Mouse (Mus musculus) T-helper 1 cell (primary cell): ENCODE results near the gene Stam.
"Not testable (repeated sequence)": the region's sequence is repeated elsewhere in the genome, so short reads cannot be mapped to it uniquely, and the experiment has no call there.

Experiments used
- in situ Hi-C: fragments of 300-600 bp; cut with MboI, MseI; formaldehyde crosslinking; loops from one replicate; pipeline ENCODE4 v1.15.1; 2025; ENCODE audit warnings: high pct_unique_total_duplicates

The Stam gene

DNA sequence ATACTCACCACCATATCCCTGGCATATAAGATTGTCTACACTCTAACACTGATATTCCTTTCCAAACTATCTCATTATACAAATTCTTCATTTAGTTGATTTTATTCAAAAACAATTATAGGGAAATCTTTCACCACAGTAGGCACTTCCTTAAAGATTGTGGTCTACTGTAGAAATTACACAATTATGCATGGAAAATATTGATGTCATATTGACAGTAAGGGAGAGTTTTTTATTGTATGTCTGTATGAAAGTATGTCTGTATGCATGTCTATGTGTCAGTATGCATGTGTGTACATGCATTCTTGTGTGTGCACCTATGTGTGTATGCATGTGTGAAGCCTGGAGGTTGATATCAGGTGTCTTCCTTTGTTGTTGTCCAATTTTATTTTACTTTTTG is 110.5 kb downstream of the Stam start:
- in situ Hi-C loops = no loop called here

DNA sequence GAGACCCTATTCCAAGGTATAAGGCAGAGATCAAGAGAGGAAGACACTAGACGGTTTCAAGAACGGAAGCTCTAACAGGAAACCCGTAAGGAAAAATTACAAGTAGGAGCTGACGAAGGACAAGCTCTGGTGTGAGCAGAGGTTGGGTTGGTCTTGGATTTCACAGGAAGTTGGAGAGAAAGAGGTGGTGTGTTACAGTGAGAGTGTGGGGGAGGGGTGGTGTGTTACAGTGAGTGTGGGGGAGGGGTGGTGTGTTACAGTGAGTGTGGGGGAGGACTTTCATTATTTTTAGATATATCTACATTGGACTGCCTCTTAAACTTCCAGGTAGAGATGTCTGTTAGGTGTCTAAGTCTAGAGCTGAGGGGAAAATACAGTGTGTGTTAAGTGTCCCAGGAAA is 116.8 kb downstream of the Stam start:
- in situ Hi-C loops = no loop called here

GRCm38 (mm10) chr2:14191601-14192000 is 117.7 kb downstream of the Stam start:
- in situ Hi-C loops = no loop called here

GRCm38 (mm10) chr2:14192046-14192445 is 118.1 kb downstream of the Stam start:
- in situ Hi-C loops = no loop called here

DNA sequence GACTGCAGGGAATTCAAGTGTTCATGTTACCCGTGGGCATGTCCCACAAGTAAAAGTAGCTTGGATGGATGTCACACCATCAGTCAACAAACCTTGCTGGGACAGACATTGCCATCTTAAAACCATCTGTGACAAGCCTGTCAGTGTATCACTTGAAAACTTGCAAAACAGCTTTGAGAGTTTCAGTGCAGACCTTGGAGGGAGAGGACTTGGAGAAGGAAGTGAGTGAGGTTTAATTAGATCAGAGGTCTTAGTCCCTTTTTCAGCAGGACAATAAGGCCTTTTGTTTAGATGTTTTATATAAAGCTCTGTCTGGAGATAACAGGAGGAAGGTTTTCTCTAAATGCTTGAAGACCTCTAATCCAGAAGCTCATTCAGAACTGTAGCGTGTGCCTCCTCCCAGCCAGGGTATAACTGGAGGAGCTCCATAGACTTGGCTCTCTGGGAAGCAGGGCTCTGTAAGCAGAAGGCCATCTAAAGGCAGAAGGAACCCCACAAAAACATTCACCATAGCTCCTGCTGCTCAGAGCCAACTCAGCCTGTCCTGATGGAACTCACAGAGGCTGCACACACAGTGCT is 124.5 kb downstream of the Stam start:
- in situ Hi-C loops = not testable (repeated sequence)
